Mouse (Mus musculus) megakaryocyte, adult 5-6 weeks (primary cell): Measurements from ENCODE around the gene Gm21992. TPM values are rescaled to one million over a fixed set of nuclear protein-coding genes. Genes with fewer than 3 reads are reported as not detected.

Source experiments
- ATAC-seq: 2 replicates; pipeline ENCODE4 v1.8.0; 2016; ENCODE audit warnings: mild to moderate bottlenecking, inconsistent platforms; ENCODE audit not compliant: poor library complexity, severe bottlenecking
- total RNA-seq, 2 experiments: library from RNA; stranded (forward) in 1 of 2; stranded (reverse) in 1 of 2; fragments of 153-499, 151-499 nt in 1 of 2; fragments of 221-1000, 200-1000 nt in 1 of 2; gene quantifications; 2 replicates each; pipeline versions ENCODE4 v1.2.3 to v1.2.4; 2015 to 2017

Gm21992 gene
- total RNA-seq, 2 experiments from 2014 or later, result 22.5 to 52.3 TPM

- ATAC-seq, result peak; percentile 97
Measured at GRCm38 (mm10) chr19:4756193-4756911, 55.1 kb downstream of the Gm21992 start, which contains the start of gene Rbm4b. Gene Rbm4b, plus strand, starts transcription at chr19:4756497.

GRCm38 (mm10) chr19:4755565-4756192 is 55.7 kb downstream of the Gm21992 start:
- peak; percentile 84 for ATAC-seq

DNA sequence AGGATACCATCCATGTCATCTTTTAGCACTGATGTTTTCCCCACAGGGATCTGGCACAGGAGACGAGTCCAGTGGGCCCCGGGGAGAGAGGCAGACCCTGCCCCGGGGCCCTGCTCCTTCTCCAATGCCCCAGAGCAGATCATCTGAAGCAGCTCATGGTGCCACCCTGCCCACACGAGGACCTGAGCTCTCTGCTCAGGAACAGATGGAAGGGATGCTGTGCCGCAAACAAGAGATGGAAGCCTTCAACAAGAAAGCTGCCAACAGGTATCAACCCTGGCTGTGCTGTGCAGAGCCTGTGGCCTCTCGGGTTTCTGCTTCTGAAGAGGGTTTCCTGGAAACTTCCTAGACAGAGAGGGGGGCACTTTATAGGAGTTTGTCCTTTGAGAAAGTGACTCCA is 61.4 kb downstream of the Gm21992 start:
- no peak for ATAC-seq

GRCm38 (mm10) chr19:4748493-4748892 is 62.9 kb downstream of the Gm21992 start:
- ATAC-seq, result no peak

- ATAC-seq, result no peak
Measured at GRCm38 (mm10) chr19:4747631-4748312, 63.6 kb downstream of the Gm21992 start.

GRCm38 (mm10) chr19:4746611-4747010 is 64.8 kb downstream of the Gm21992 start:
- ATAC-seq, result no peak

GRCm38 (mm10) chr19:4745681-4746080 is 65.7 kb downstream of the Gm21992 start:
- ATAC-seq, result no peak

- ATAC-seq, result no peak
Measured at GRCm38 (mm10) chr19:4745057-4745456, 66.4 kb downstream of the Gm21992 start.

DNA sequence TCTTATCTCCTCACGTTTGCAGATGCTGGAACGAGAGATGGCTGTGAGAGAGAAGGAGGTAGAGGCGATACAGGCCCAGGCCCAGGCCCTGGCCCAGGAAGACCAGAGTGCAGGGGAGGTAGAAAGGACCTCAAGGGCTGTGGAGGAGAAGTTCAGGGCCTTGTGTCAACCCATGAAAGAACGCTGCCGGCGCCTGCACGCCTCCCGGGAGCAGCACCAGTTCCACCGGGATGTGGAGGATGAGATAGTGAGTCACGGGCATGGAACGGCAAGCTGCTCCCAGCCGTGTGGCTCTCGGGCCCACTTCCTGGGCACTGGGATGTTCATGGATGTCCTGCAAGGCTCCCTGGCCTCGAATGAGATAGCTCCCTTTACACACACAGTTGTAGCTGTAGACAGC is 67.4 kb downstream of the Gm21992 start:
- ATAC-seq, result no peak

DNA sequence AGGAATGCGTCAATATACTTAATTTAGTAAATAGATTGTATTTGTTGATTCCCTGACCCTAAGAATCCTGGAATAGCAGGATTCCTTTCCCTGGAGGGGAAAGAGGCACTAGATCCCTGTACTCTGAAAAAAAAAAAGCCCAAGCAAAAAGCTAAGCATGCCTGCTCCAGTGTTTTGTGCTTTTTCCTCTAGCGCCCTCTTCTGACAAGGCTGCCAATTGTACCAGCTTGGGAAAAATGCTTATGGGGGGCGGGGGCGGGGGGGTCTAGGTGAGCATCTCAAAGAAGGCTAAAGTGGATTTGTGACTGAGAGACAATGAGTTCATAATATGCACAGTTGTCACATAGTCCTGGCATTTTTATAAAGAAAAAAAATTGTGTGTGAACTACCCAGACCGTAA is 67.9 kb downstream of the Gm21992 start:
- no peak for ATAC-seq

DNA sequence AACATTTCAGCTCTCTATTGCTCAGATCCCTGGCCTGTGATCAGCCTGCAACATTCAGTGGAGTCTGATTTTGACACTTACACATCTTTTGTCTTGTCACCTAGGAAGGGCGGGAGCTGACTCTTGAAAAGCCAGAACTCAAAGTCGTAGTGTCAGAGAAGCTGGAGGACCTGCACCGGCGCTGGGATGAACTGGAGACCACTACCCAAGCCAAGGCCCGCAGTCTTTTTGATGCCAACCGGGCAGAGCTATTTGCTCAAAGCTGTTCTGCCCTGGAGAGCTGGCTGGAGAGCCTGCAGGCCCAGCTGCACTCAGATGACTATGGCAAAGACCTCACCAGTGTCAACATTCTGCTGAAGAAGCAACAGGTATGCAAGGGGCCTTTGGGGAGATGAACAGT is 69.2 kb downstream of the Gm21992 start:
- no peak for ATAC-seq

GRCm38 (mm10) chr19:4741482-4741881 is 69.9 kb downstream of the Gm21992 start:
- no peak for ATAC-seq

DNA sequence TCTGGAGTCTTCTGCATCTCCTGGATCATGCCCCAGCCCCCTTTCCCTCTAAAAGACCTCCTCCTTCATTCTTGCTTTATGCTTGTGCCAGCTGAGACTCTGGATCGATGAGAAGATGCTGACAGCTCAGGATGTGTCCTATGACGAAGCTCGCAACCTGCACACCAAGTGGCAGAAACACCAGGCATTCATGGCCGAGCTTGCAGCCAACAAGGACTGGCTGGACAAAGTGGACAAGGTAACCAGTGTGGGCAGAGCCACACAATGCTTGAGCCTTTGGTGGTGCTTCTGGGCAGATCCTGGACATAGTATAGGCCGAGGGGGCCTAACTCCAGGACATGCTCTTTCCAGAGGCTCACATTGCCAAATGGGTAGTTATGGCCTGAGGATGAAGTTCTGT is 71.7 kb downstream of the Gm21992 start:
- ATAC-seq, result no peak

DNA sequence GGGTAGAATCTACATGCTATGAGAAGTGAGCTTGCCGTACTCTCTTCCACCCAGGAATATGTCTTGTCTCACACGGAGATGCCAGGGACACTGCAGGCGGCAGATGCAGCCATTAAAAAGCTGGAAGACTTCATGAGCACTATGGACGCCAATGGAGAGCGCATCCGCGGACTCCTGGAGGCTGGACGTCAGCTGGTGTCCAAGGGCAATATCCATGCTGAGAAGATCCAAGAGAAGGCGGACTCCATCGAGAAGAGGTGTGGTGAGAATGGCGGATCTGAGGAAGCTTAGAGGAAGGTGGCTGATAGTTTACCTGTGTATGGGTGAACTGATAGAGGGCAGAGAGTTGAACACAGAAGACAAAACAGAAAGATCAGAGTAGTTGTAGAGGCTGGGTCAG is 72.4 kb downstream of the Gm21992 start:
- ATAC-seq, result no peak

- no peak for ATAC-seq
Measured at GRCm38 (mm10) chr19:4737866-4738265, 73.5 kb downstream of the Gm21992 start.

- ATAC-seq, result no peak
Measured at GRCm38 (mm10) chr19:4733052-4733451, 78.4 kb downstream of the Gm21992 start.

GRCm38 (mm10) chr19:4729186-4729585 is 82.2 kb downstream of the Gm21992 start:
- no peak for ATAC-seq

DNA sequence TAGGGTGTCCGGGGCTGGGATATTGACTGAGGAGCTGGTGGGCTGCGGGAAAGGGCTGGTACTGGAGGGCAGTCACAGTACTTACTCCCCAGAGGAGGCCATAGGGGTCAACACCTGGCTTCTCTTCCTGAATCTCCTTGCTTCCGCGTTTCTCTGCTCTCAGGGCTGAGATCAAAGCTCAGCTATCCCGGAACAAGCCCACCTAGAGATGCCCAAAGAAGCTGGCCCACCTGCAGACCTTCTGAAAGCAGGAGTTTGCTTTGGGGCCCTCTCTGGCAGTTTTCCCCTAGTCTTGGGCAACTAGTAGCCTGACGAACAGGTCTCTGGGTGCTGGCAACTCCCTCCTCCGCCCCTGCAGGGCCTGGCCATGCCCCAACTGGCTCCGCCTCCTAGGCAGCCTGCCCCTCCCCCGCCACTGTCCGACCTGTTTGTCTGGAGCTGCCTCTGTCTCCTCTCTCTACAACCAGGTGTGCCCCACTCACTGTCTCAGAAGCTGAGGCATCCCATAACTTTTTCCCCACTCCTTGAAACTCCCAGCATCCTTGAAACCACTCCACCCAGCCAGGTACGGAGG is 90.7 kb downstream of the Gm21992 start:
- no peak for ATAC-seq

DNA sequence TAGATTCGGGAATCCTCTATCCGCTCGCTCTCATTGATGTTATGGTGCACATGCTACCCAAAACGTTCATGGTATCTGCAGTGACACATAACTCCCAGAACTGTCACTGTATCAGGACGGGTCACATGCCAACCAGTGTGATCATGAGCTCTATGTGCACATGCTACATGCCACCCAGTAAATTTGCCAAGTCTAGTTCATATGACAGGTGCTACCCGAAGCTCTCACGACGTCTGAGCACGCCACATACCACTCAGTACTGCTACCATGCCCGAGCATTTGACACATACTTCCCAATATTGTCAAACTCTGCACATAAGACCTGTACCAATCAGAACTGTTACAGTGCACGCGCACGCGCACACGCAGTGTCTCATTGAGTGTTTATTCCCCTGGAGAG is 91.3 kb downstream of the Gm21992 start:
- no peak for ATAC-seq

DNA sequence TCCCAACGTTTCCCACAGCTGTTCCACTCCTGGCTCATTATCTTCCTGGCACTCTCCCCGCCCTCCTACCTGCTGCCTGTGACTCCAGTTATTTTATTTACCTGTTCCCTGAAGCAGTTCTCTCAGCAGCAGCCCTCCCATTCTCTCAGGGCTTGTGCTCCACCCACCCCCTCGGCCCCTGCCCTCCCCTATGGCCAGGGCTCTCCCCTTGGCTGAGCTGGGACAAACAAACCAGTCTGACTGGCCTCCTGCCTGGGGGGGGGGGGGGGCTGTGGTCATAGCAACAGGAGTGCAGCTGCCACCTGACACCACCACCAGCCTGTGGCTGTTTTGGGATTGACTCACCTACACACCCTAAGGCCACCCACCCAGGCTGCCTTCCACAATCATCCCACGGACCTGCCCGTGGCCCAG is 92.1 kb downstream of the Gm21992 start:
- no peak for ATAC-seq

DNA sequence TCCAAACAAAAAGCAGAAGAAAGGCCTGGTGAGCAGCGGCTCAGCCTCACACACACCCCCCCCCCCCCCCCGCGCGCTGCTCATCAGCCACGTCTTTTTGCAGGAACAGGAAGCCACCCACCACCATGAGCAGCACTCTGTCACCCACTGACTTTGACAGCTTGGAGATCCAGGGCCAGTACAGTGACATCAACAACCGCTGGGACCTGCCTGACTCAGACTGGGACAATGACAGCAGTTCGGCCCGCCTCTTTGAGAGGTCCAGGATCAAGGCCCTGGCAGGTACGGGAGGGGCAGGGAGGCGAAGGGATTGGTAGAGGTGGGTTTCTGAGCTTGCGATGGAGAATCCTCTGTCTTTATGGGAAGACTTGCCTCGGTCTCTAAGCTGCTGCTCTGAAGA is 92.7 kb downstream of the Gm21992 start:
- ATAC-seq, result no peak

GRCm38 (mm10) chr19:4717281-4717680 is 94.1 kb downstream of the Gm21992 start:
- ATAC-seq, result no peak
